Mouse (Mus musculus) B cell, adult 67 days (primary cell): ENCODE data around the gene Myl6. TPM values are rescaled to one million over a fixed set of nuclear protein-coding genes. Genes with fewer than 3 reads are reported as not detected.

Experiments used
- total RNA-seq, 2 experiments: library from RNA; stranded (reverse); gene quantifications; 4 replicates each; pipeline ENCODE4 v1.2.4; 2023

Gene Myl6
- 100 to 1,000 TPM; 532 to 547 TPM for total RNA-seq

DNA sequence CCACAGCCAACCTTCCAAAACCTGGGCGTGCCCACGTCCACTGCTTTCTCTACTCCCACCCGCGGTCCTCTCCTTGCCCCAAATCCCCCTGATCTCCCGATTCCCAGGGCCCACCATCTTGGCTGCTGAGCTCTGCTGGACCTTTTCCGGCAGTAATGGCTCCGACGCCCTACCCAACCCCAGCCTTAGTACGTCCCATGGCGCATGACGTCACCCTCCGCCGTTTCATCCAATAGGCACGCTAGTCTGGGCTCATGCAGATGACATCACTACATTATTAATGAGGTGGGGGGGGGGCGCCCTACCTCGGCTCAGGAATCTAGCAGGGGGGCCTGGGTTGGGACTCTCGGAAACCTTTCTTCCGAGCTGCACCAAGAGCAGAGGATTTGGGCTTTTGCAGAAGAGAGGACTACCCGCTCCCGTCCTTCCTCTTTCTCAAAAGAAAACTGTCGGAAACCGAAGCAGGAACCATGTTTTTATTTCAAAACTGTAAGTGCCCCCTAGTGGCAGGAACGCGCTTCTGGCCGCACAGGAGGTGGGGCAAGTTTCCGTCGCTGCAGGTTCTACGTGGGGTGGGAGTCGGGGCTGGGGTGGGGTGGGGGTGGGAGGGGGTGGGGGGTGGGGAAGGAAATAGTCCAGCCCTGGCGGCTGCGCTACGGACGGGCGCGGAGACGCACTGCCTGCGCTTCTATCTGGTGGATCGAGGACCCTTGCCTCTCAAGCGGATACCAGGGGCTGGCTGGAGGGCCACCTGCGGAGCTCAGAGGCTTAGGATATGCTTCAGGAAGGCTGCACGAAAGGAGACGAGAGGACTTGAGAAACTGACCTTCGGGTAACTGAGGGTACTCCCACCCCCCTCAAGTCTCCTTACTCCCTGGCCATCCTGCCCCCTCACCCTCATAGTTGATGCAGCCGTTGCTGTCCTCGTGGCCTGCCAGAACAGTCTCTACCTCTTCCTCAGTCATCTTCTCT, at the start of gene Myl6:
Myl6 (minus strand) TSS at position 451 of the 972 bp plus-strand sequence.

DNA sequence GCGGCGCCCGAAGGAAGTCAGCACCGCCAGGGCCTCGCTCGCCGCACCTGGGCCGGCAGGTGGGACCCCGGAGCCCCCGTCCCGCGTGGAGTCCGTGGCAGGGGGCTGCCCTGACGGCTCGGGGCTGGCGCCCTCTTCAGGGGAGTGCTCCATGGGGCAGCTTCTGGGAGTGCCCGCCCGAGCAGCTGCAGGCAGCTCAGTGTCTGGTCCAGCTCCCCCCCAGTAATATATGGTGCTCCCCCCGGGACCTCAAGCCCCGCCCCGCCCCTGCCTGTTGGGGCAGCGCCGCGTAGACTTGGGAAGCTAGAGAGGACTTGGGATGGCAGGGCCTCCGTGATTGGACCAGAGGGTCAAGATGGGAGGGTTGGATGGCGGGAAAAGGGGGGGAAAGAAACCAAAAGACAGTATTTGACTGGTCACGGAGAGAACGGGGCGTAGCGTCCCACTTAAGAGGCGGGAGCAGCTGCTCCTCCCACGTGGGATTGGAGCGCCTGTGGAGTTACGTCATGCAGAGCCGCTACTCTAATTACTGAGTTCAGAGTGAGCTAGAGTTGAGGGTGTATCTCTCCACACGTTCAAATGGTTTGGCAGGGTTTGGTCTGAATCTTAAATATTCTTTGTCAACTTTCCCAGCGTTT, 31.8 kb upstream of the Myl6 start, which contains the start of gene Esyt1:
Esyt1 (minus strand) TSS at position 201 of the 638 bp plus-strand sequence.

DNA sequence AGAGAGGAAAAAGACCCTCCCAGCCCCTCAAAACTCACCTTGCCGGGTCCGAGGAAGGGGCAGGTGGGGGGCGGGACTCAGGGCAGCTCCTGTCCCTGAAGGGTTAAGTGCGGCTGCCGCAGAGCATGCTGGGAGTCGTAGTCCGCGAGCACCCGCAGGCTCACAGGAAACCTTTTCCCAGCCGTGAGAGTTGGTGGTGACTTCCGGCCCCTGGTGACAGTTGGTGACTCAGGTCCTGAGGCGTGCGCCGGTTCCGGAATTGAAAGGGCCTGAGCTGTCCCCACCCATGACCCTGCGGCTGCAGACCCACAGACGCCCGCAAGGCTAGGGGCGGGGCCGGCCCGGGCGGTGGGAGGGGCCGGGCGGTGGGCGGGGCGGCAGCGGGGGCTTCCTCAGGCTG, 4.6 kb upstream of the Myl6 start, which contains the start of gene Myl6b:
Myl6b (minus strand) TSS at position 96 of the 400 bp plus-strand sequence.

GRCm38 (mm10) chr10:128458719-128459408, 35.1 kb downstream of the Myl6 start, which contains the start of gene Smarcc2:
TSS of gene Smarcc2 (plus strand) at chr10:128459248.

Other genes with a start within 250 kb of the Myl6 start
- gene Apon, start 240.0 kb downstream of the Myl6 start, total RNA-seq, result under 1 TPM in 1 of 2 experiments, not detected in 1; 0.38 TPM
- gene Apof, start 225.5 kb downstream of the Myl6 start, total RNA-seq, result 1 to 10 TPM in 1 of 2 experiments, under 1 TPM in 1; 0.89 to 1.5 TPM
- 100 to 1,000 TPM; 136 to 139 TPM for gene Stat2, start 223.6 kb downstream of the Myl6 start, total RNA-seq
- gene Il23a, start 195.4 kb downstream of the Myl6 start, total RNA-seq, result not detected
- gene Pan2, start 190.8 kb downstream of the Myl6 start, total RNA-seq, result 10 to 100 TPM; 64.1 to 67.9 TPM
- 10 to 100 TPM; 26.6 to 30.1 TPM for gene Cnpy2, start 171.7 kb downstream of the Myl6 start, total RNA-seq
- 100 to 1,000 TPM; 108 to 111 TPM for gene Cs, start 156.4 kb downstream of the Myl6 start, total RNA-seq
- 10 to 100 TPM; 39.6 to 39.7 TPM for gene Coq10a, start 125.1 kb downstream of the Myl6 start, total RNA-seq
- 10 to 100 TPM; 74.5 to 79.2 TPM for gene Ankrd52, start 117.0 kb downstream of the Myl6 start, total RNA-seq
- gene Slc39a5, start 92.9 kb downstream of the Myl6 start, total RNA-seq, result not detected
- gene Nabp2, start 82.7 kb downstream of the Myl6 start, total RNA-seq, result 10 to 100 TPM; 47.3 to 50.6 TPM
- 10 to 100 TPM; 70.9 to 76.8 TPM for gene Rnf41, start 82.5 kb downstream of the Myl6 start, total RNA-seq
- 100 to 1,000 TPM; 167 to 179 TPM for gene Smarcc2, start 34.9 kb downstream of the Myl6 start, total RNA-seq
- gene Myl6b, start 4.5 kb upstream of the Myl6 start, total RNA-seq, result 1 to 10 TPM in 1 of 2 experiments, not detected in 1; 1.0 TPM
- gene Esyt1, start 31.7 kb upstream of the Myl6 start, total RNA-seq, result 100 to 1,000 TPM; 256 to 263 TPM
- 10 to 100 TPM; 64.2 to 67.6 TPM for gene Zc3h10, start 53.6 kb upstream of the Myl6 start, total RNA-seq
- 1,000 to 10,000 TPM; 3,633 to 3,680 TPM for gene Rpl41, start 55.2 kb upstream of the Myl6 start, total RNA-seq
- gene Pa2g4, start 71.8 kb upstream of the Myl6 start, total RNA-seq, result 10 to 100 TPM; 83.0 to 90.6 TPM
- 1 to 10 TPM; 1.2 to 1.3 TPM for gene Erbb3, start 95.5 kb upstream of the Myl6 start, total RNA-seq
- gene Rps26, start 132.6 kb upstream of the Myl6 start, total RNA-seq, result 1,000 to 10,000 TPM; 1,119 to 1,137 TPM
- gene Ikzf4, start 151.8 kb upstream of the Myl6 start, total RNA-seq, result under 1 TPM in 1 of 2 experiments, not detected in 1; 0.32 TPM
- 10 to 100 TPM in 1 of 2 experiments, 1 to 10 TPM in 1; 8.6 to 10.1 TPM for gene Suox, start 179.9 kb upstream of the Myl6 start, total RNA-seq
- gene Rab5b, start 202.1 kb upstream of the Myl6 start, total RNA-seq, result 10 to 100 TPM; 71.4 to 72.8 TPM
- 1 to 10 TPM in 1 of 2 experiments, under 1 TPM in 1; 0.87 to 1.2 TPM for gene Pmel, start 210.1 kb upstream of the Myl6 start, total RNA-seq
- 10 to 100 TPM; 56.7 to 61.7 TPM for gene Cdk2, start 210.9 kb upstream of the Myl6 start, total RNA-seq